Mouse (Mus musculus): ENCODE results near the gene Ptk7.

The Ptk7 gene

DNA sequence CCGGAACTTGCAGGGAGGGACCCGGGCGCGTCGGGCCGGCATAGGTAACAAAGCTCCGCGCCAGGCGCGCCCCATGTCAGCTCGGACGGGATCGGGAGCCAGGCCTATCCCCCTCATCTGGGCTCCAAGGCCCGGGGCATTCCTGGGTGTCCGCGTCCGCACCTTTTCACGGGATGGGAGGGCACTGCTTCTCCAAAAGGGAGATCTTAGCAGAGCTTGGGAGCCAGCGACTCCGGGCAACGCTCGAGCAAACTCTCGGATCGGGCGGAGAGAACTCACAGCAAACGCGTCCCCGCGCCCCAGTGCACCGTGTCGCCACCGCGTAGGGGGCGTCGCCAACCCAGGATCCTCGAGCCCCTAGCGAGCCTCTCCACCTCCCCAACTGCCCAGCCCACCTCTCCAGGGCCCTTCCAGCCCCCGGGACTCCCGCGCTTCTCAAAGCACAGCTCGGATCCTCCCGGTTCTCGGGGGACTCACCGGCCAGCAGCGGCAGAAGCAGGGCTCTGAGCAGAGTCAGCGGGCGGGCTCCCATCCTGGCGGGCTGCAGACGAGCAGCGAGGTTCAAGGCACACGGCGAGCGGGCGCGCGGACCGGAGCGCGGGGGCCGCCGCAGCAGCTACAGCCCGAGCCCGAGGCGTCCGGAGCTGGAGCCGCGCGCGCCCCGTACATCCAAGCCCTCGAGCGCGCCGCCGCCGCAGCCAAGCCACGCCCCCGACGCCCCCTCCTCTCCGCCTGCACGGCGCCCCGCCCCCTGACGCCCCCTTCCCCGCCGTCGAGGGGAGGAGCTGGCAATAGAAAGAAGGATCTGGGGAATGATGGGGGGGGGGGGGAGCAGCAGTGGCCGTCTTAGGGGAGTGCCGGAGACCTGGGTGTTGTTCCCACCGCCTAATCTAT lies at the start of gene Ptk7:
Ptk7 (minus strand) TSS at position 714 of the 894 bp plus-strand sequence.
- peak; percentile 69 for DNase-seq

DNA sequence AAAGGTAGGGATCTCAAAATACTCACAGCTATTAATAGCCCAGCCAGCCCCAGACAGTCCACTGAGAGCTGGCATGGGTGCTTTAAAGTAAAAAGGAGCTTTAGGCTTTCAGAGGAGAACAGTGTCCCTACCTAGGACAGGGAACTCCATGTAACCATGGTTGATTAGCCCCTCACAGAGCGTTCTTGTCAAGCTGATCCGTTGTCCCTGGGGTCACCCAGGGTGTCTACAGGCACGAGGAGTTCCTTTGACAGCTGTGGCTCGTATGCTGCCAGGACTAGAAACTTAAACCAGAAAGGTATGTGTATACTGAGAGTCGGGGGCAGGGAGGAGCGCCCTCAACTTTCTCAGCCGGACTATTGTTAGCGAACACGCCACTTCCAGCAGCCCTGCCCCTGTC lies 49.6 kb upstream of the Ptk7 start:
- DNase-seq, result no peak

- DNase-seq, result no peak
These were observed 49.1 kb upstream of the Ptk7 start, which contains the start of gene Mea1 for GRCm38 (mm10) chr17:46678416-46678815. TSS of gene Mea1 (plus strand) at chr17:46678793.

DNA sequence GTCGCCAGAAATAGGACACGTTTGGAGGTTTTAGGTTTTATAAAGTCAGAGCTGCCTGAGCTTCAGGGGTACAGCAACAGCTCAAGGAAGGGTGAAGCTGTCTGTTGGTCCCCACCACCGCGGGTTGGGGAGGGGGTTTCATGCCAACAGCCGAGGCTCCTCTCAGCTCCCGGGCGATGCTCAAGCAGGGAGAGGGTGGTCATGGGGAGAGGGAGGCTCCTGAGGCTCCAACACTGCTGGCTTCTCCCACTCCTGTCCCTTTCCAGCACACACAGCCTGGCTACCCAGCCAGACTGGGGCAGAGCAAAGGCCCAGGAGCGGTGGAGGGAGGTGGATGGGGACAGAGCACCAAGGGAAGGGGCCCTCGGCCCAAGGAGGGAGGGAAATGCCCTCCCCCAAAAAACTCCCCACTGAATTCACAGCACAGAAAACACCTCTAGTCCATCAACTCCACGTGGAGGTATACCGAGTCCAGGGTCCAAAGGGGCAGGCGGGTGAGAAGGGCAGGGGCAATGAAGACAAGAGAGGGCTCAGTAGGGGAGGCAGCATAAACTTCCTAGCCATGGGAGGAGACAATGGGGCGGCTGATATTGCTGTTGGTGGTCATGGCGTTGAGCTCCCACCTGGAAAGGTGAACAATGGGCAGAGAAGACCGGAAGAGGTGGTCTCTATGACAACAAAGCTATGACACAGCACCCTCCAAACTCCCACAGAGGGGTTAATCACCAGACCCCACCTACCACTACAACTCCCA lies 45.4 kb upstream of the Ptk7 start:
- DNase-seq, result no peak

- DNase-seq, result peak; percentile 91
These were observed 44.7 kb upstream of the Ptk7 start, which contains the start of gene Rrp36 for GRCm38 (mm10) chr17:46673850-46674529. TSS of gene Rrp36 (minus strand) at chr17:46674352.

- DNase-seq, result no peak
These were observed 40.6 kb upstream of the Ptk7 start for GRCm38 (mm10) chr17:46669911-46670310.

DNA sequence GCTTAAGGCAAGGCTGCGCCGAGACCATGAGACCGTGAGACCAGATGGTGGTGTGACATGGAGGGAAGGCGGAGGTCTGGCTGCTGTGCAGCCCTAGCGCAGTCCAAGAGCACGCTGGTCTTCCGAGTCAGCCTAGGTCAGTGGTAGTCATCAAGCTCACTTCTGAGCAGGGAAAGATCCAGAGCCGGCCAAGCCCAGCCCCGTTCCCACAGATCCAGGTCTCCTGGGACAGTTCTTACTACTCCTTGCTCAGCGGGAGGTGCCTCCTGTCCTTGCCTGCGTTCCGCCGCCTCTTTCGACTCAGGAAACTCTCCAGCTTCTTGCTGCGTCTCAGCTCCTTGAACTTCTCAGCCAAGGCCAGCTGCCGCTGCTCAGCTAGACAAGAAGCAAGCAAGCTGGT lies 38.4 kb upstream of the Ptk7 start:
- DNase-seq, result no peak

DNA sequence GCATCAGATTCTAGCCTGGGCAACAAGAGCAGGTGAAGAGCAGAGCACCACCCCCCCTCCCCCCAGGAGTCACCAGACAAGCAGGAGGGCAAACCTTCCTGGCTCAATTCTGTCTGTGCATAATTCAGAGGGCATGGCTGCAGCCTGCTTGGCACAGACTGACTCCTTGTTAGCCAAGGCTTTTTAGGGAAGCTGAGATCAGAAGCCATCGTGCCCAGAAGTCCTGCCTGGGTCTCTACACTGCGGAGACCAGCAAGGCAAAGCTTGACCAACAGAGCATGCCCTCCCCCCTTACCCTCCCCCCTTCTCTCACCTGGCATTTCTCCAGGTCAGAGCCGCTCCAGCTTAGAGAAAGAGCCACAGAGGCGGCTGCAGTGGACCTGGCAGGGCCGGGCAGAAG lies 33.4 kb upstream of the Ptk7 start:
- no peak for DNase-seq

GRCm38 (mm10) chr17:46661981-46662380 lies 32.7 kb upstream of the Ptk7 start:
- DNase-seq, result no peak

GRCm38 (mm10) chr17:46661351-46661750 lies 32.0 kb upstream of the Ptk7 start:
- no peak for DNase-seq

DNA sequence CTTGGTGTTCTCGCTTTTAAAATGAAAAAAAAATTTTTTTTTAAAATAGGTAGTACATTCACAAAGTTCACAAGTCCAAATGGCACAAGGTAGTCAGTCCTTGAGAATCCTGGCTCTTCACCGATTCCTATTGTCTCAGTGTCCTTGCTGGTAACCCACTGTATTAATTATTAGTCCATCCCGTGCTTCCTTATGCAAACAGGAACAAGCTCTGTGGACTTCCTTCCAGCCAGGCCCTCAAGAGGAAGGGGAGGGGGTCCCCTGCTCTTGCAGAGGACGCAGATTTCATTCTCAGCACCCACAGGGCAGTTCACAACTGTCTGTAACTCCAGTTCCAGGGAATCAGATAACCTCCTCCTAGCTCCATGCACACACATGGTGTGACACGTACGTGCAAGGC lies 26.8 kb upstream of the Ptk7 start:
- DNase-seq, result no peak

- DNase-seq, result no peak
These were observed 22.6 kb upstream of the Ptk7 start for GRCm38 (mm10) chr17:46651755-46652547.

DNA sequence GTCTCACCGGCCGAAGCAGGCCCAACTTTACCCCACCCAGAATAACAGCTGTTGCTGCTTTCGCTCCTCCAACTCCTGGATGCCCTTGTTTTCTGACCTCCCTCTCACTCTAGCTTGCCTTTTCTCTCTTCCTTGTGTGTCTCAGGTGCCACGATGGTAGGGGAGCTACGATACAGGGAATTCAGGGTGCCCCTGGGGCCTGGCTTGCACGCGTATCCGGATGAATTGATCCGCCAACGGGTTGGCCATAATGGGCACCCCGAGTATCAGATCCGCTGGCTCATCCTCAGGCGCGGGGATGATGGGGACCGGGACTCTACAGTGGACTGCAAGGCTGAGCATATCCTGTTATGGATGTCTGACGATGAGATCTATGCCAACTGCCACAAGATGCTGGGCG lies 22.0 kb upstream of the Ptk7 start:
- DNase-seq, result no peak

DNA sequence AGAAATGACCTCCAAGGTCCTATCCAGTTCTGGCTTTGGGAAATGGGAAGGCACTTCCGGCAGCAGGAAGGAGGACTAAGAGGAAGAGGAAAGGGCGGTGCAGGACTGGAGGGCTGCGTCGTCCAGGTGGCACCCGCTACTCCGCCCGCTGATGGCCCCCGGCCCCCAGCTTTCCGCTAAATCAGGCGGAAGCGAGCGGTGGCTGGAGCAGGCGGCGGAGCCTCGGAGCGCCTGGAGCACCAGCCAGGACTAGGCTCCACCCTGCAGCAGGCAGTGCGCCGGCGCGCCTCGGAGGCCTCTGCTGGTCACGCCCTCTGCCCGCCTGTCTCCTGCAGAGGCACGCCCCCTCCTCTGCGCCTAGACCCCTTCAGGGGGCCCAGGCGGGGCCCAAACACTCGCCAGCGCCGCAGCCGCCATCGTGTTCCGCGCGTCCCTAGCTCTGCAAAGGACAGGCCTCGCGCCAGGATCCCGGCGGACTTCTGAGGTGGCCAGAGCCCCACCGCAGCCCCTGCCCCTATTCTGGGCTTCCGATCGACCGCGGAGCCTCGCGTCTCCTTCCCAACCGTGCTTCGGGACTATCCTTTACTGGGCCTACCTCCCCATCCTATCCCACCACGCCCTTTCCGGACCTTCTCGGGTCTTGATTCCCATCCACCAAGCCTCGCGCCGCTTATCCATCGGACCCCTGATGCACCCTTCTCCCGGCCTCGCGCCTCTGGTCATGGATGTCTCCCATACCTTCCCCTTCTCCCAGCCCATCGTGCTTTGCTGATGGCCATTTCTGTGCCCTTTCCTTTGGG lies 21.1 kb upstream of the Ptk7 start, which contains the start of gene Cul7:
Cul7 (plus strand) TSS at position 106 of the 800 bp plus-strand sequence.
- peak; percentile 92 for DNase-seq

DNA sequence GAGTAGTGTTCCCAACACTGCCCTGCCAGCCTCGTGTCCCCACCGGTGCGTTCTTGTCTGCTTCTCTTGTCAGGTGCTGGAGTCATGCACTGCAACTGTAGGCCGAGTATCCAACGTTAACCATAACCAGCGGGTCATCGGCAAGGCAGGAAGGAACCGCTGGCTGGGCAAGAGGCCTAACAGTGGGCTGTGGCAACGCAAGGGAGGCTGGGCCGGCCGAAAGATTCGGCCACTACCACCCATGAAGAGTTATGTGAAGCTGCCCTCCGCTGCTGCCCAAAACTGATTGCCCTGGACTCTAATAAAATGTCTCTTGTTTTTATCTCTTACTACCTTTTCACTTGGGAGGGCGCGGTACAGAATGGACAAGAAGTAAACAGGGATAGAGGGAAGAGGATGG lies 20.5 kb upstream of the Ptk7 start:
- no peak for DNase-seq

GRCm38 (mm10) chr17:46648436-46648835 lies 19.1 kb upstream of the Ptk7 start:
- DNase-seq, result no peak

DNA sequence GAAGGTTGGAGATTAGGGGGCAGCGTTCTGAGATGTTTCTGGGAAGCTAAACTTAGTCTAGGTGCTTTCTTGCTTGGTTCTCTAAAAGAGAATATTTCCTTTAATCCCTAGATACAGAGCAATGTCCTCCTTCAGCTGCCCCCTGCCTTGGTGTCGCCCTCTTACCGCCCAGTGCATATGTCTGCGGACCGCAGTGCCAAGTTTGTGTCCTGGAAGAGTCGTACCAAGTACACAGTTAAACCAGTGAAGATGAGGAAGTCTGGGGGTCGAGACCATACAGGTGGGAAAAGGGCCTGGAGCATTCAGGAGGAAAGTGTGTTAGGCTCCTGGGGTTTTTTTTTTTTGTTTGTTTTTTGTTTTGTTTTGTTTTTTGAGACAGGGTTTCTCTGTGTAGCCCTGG lies 18.0 kb upstream of the Ptk7 start:
- no peak for DNase-seq

GRCm38 (mm10) chr17:46646322-46646662 lies 17.0 kb upstream of the Ptk7 start:
- DNase-seq, result no peak

DNA sequence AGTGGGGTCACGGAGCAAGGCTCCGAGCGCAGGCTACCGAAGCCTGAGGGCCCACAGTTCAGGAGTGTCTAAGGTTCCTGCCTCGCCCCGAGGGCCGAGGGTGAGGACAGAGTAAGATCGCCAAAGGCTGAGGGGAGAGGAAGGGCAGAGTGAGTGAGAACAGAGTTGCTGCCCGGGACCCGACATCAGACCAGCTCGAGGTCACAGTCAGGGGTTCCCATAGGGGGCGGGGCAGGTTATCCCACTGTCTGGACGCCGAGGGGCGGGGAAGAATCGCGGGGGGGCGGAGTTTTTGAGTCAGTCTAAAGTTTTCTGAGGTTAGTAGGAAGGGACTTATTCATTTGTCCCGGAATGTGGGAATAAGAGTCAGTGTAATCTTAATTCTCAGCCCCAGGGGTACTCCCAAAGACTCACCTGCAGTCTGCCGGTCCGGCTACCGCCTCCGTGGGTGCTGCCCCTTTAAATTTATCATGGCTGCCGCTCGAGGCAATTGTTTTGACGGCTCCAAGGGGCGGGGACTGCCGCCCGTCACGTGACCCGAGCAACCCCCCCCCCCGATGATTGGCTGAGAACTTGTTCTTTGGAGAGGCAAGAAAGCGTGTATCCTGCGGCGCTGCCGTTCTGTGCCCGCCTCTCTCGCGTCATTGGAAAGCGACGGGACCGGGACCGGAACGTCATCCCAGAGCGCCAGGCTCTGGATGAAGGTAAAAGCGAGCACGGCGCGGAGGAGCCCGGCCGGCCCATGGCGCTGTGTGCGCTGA lies 16.4 kb upstream of the Ptk7 start, which contains the start of the genes Klc4 and Mrpl2:
Klc4 (minus strand) TSS at position 462 of the 761 bp plus-strand sequence.
Mrpl2 (plus strand) TSS at position 669 of the 761 bp plus-strand sequence.
- DNase-seq, result peak; percentile 98

DNA sequence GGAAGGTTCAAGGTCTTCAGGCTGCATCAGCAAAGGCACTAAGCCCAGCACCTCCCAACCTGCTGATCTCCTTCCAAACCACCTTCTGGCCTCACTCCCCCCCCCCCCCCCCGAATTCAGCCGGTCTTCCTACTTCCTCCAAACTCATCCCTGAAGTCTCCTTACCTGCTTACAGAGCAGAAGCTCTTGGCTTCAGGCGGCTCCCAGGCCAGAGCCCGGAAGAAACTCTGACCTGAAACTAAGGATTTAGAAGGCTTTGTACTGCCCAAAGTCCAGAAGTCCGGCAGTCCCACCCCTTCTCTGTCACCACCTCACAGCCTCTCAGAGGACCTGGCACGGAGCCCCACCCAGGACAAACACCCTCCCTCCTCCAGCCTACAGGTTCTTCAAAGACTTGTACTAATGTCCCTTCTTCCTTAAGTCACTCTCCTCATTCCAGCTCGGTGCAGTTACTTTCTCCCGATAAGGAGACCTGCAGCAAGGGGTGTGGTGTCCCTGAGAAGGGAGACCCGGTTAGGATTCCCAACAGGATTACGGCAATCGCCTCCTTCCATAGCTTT lies 15.7 kb upstream of the Ptk7 start:
- DNase-seq, result no peak
